Mouse (Mus musculus) liver, embryonic 16.5 days (tissue): ENCODE results near the gene Syngr2. TPM values are rescaled to one million over a fixed set of nuclear protein-coding genes. Genes with fewer than 3 reads are reported as not detected.
A peak's percentile ranks its signal among the peaks of the same experiment; 100 is the strongest.

ENCODE experiments used
- ATAC-seq: fragments of 200-750 bp; cut with Nextera tagmentation; 2 replicates; pipeline ENCODE4 v1.8.0; 2017; ENCODE audit warnings: low read depth, mild to moderate bottlenecking, moderate number of reproducible peaks, moderate library complexity
- H3K27ac ChIP-seq: fragments of 300-500 bp; sonication (generic); 2 replicates; pipeline ENCODE4 v1.5.1; 2014; ENCODE audit warnings: mild to moderate bottlenecking, low read length
- H3K27me3 ChIP-seq: fragments of 300-500 bp; sonication (generic); 2 replicates; pipeline ENCODE4 v1.6.1; 2014; ENCODE audit warnings: low read depth, low read length, mixed read lengths; ENCODE audit not compliant: control insufficient read depth, insufficient read depth
- H3K36me3 ChIP-seq: fragments of 300-500 bp; sonication (generic); 2 replicates; pipeline ENCODE4 v1.6.1; 2014; ENCODE audit warnings: mild to moderate bottlenecking; ENCODE audit not compliant: control insufficient read depth, insufficient read depth
- H3K4me1 ChIP-seq: fragments of 300-500 bp; sonication (generic); 2 replicates; pipeline ENCODE4 v1.6.1; 2014; ENCODE audit warnings: low read depth, low read length, mixed read lengths; ENCODE audit not compliant: control insufficient read depth
- H3K4me2 ChIP-seq: fragments of 300-500 bp; sonication (generic); 2 replicates; pipeline ENCODE4 v1.6.1; 2014; ENCODE audit warnings: low read depth, low read length, mixed read lengths
- H3K4me3 ChIP-seq: fragments of 300-500 bp; sonication (generic); 2 replicates; pipeline ENCODE4 v1.5.1; 2014; ENCODE audit warnings: low read depth, mild to moderate bottlenecking, low read length
- H3K9ac ChIP-seq: fragments of 300-500 bp; sonication (generic); 2 replicates; pipeline ENCODE4 v1.6.1; 2014; ENCODE audit warnings: low read depth, low read length
- H3K9me3 ChIP-seq: fragments of 300-500 bp; sonication (generic); replicated peaks from 2 replicates; pipeline ENCODE4 v1.6.1; 2016; ENCODE audit warnings: low read length; ENCODE audit not compliant: control insufficient read depth
- WGBS: fragments of 180-500 bp; shearing (Covaris S2); extraction: QIAGEN DNeasy Blood & Tissue Kit; methylation state at CpG from one replicate; pipeline ENCODE4 v1.1.7; 2014; ENCODE audit not compliant: insufficient replicate concordance; 5-methylcytosine and 5-hydroxymethylcytosine counted together
- polyA plus RNA-seq: library from polyadenylated mRNA; unstranded; fragments of >200 nt; fragmentation: Nextera tagmentation; extraction: Ambion mirVana; gene quantifications from 2 replicates; pipeline ENCODE4 v1.2.1, GENCODE M21; 2015

The Syngr2 gene
- polyA plus RNA-seq, 1 experiment from 2014 or later, result 55.5 TPM

DNA sequence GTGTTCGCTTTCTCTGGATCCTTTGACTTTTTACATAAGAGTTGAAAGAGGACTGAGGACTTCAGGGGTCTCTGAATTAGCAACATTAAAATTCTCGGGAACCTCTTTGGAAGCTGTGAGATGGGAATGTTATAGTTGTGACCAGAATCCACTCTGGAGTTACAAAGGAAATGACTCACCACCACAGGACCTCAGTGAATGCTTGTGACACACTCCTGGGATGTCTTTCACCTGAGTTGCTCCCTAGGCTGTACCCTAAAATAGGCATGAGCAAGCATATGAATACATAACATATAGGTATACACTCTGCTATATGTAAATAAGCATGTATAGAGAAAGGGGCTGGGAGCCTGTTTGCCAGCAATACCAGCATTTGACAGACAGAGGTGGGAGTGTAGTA is 34.0 kb downstream of the Syngr2 start:
- no peak for ATAC-seq
- Histone ChIP-seq H3K36me3 (no peaks in the 10 kb centered on the region), H3K4me3 (no peak overlapping the region), H3K27me3 (no peaks in the 10 kb centered on the region), H3K27ac (peak overlapping the region; percentile 27; the same call in 1 of the 2 replicates), H3K4me2 (no peak overlapping the region), H3K4me1 (peaks cover 58% of the 10 kb centered on the region), H3K9ac (no peak overlapping the region), H3K9me3 (no peaks in the 10 kb centered on the region)
- 78% methylated on average over 2 of the region's 2 CpGs for WGBS

GRCm38 (mm10) chr11:117844997-117845396 is 35.5 kb downstream of the Syngr2 start:
- no peak overlapping the region for H3K4me2 ChIP-seq
- no peaks in the 10 kb centered on the region for H3K27me3 ChIP-seq
- peaks cover 45% of the 10 kb centered on the region for H3K4me1 ChIP-seq
- H3K27ac ChIP-seq, result peak overlapping the region; percentile 76
- no peak overlapping the region for H3K9ac ChIP-seq
- ATAC-seq, result peak; percentile 33
- H3K9me3 ChIP-seq, result no peaks in the 10 kb centered on the region
- 66% methylated on average over 2 of the region's 2 CpGs for WGBS
- no peak overlapping the region for H3K4me3 ChIP-seq
- no peaks in the 10 kb centered on the region for H3K36me3 ChIP-seq

DNA sequence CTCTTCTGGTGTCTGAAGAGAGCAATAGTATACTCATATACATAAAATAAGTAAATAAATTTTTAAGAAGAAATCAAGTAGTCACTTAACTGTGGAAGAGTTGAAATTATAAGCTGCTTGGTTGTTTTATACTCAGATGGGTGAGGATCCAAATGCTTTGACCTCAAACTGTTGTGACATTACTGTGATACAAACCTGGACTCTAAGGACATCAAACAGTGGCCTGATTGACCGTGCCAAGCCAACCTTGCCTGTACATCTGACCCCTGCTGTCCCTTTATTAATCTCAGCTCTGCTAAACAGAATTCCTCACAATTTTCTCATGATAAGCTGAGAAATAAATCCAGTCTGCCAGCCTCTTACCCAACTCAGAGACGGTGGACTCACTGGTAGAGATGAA is 36.2 kb downstream of the Syngr2 start:
- peak overlapping the region; percentile 51; the same call in 1 of the 2 replicates for H3K27ac ChIP-seq

GRCm38 (mm10) chr11:117846640-117847039 is 37.2 kb downstream of the Syngr2 start:
- Histone ChIP-seq H3K36me3 (peaks cover 7% of the 10 kb centered on the region), H3K9me3 (no peaks in the 10 kb centered on the region), H3K27me3 (no peaks in the 10 kb centered on the region), H3K4me3 (no peak overlapping the region), H3K4me2 (no peak overlapping the region), H3K27ac (peak overlapping the region; percentile 95), H3K9ac (no peak overlapping the region), H3K4me1 (peaks cover 40% of the 10 kb centered on the region)
- peak; percentile 37 for ATAC-seq
- 35% methylated on average over 5 of the region's 5 CpGs for WGBS

More for the DNA sequence above, 36.2 kb downstream of the Syngr2 start:
- Histone ChIP-seq H3K27me3 (no peaks in the 10 kb centered on the region), H3K4me1 (peaks cover 43% of the 10 kb centered on the region), H3K4me3 (no peak overlapping the region), H3K9me3 (no peaks in the 10 kb centered on the region), H3K9ac (no peak overlapping the region), H3K36me3 (no peaks in the 10 kb centered on the region), H3K4me2 (no peak overlapping the region)
- ATAC-seq, result no peak
- 61% methylated on average over 2 of the region's 2 CpGs for WGBS

DNA sequence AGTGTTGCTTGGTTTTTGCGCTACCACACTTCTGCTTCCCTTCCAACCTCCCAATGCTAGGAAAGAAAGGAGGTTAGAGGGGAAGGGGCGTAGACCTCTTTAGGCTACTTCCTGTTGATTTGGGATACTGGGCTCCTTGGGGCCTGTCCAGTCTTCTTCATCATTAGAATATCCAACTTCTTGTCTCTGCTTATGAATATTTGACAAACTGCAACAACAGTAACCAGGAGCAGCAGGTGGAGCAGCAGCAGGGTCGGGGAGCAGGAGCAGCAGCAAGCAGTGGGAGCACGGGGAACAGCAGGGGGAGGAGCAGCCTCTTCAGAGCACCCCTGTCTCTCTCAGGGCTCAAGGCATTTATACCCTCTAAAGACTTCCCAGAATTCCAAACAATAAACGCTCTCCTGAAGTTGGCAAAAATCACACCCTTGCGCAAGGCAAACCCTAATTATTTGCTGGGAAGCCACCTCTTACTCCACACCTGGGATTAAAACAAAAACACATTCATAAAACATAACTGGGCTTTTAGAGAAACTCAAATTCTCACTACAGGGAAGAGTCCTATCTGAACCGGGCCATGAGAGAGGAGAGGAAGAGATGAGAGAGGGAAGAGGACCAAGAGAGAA is 38.2 kb downstream of the Syngr2 start:
- peaks cover 41% of the 10 kb centered on the region for H3K4me1 ChIP-seq

GRCm38 (mm10) chr11:117848271-117848984 is 39.0 kb downstream of the Syngr2 start:
- Histone ChIP-seq H3K4me2 (peak overlapping the region; percentile 98), H3K9ac (peak overlapping the region; percentile 91), H3K36me3 (peaks cover 22% of the 10 kb centered on the region), H3K4me3 (peak overlapping the region; percentile 87), H3K4me1 (peaks cover 41% of the 10 kb centered on the region), H3K9me3 (no peaks in the 10 kb centered on the region), H3K27ac (peak overlapping the region; percentile 95), H3K27me3 (no peaks in the 10 kb centered on the region)
- peak; percentile 22 for ATAC-seq
- 7% methylated on average over 19 of the region's 19 CpGs for WGBS

More for the DNA sequence above, 38.2 kb downstream of the Syngr2 start:
- peaks cover 15% of the 10 kb centered on the region for H3K36me3 ChIP-seq
- no peaks in the 10 kb centered on the region for H3K9me3 ChIP-seq
- ATAC-seq, result no peak
- no peaks in the 10 kb centered on the region for H3K27me3 ChIP-seq
- peak overlapping the region; percentile 91 for H3K9ac ChIP-seq
- WGBS, result 64% methylated on average over 7 of the region's 7 CpGs
- peak overlapping the region; percentile 98 for H3K4me2 ChIP-seq
- peak overlapping the region; percentile 87 for H3K4me3 ChIP-seq
- H3K27ac ChIP-seq, result peak overlapping the region; percentile 95

- no peaks in the 10 kb centered on the region for H3K27me3 ChIP-seq
- peak within 1 kb of the TSS; percentile 98 for H3K4me2 ChIP-seq
- peak; percentile 87 for ATAC-seq
- peak within 1 kb of the TSS; percentile 91 for H3K9ac ChIP-seq
- no peaks in the 10 kb centered on the region for H3K9me3 ChIP-seq
- WGBS, result under 1% methylated on average over 51 of the region's 51 CpGs
- peak within 1 kb of the TSS; percentile 95 for H3K27ac ChIP-seq
- peak within 1 kb of the TSS; percentile 87 for H3K4me3 ChIP-seq
- peaks cover 29% of the 10 kb centered on the region for H3K36me3 ChIP-seq
- peaks cover 41% of the 10 kb centered on the region for H3K4me1 ChIP-seq
Measured at GRCm38 (mm10) chr11:117848985-117849671, 39.7 kb downstream of the Syngr2 start, which contains the start of gene Birc5. Gene Birc5, plus strand, starts transcription at chr11:117849251.

GRCm38 (mm10) chr11:117852875-117853274 is 43.4 kb downstream of the Syngr2 start:
- H3K27ac ChIP-seq, result no peak overlapping the region
- no peaks in the 10 kb centered on the region for H3K27me3 ChIP-seq
- 81% methylated on average over 3 of the region's 3 CpGs for WGBS
- peaks cover 23% of the 10 kb centered on the region for H3K4me1 ChIP-seq
- H3K4me2 ChIP-seq, result no peak overlapping the region
- H3K9me3 ChIP-seq, result no peaks in the 10 kb centered on the region; the same call in 1 of the 2 replicates
- H3K9ac ChIP-seq, result no peak overlapping the region
- ATAC-seq, result no peak
- H3K36me3 ChIP-seq, result peaks cover 64% of the 10 kb centered on the region
- no peak overlapping the region for H3K4me3 ChIP-seq
